Mouse (Mus musculus) cerebellum, postnatal 4 days (tissue): ENCODE results near the gene Med11.
A peak's percentile ranks its signal among the peaks of the same experiment; 100 is the strongest.
"Not testable (repeated sequence)": the region's sequence is repeated elsewhere in the genome, so short reads cannot be mapped to it uniquely, and the experiment has no call there.

Source experiments
- DNase-seq, 2 experiments: peaks; one replicate each; pipeline ENCODE4 v3.0.0; 2022; ENCODE audit warnings: low spot score in 2 of 2, mixed read lengths in 1 of 2

The Med11 gene

GRCm38 (mm10) chr11:70447373-70447772, 4.3 kb upstream of the Med11 start:
- DNase-seq: no peak

GRCm38 (mm10) chr11:70450926-70451325, 793 bp upstream of the Med11 start:
- DNase-seq: no peak

- no peak for DNase-seq
These were observed 1.7 kb downstream of the Med11 start for GRCm38 (mm10) chr11:70453261-70454044.

GRCm38 (mm10) chr11:70458688-70459600, 7.2 kb downstream of the Med11 start, which contains the start of gene Zmynd15:
Zmynd15 (plus strand) TSS chr11:70459433.
- no peak for DNase-seq

GRCm38 (mm10) chr11:70459601-70460101, 7.9 kb downstream of the Med11 start, which contains the start of gene Cxcl16:
Cxcl16 (minus strand) TSS chr11:70459984.
- no peak for DNase-seq

GRCm38 (mm10) chr11:70463970-70464369, 12.3 kb downstream of the Med11 start:
- no peak for DNase-seq

GRCm38 (mm10) chr11:70465211-70465610, 13.5 kb downstream of the Med11 start:
- no peak for DNase-seq

GRCm38 (mm10) chr11:70465824-70466223, 14.1 kb downstream of the Med11 start:
- DNase-seq: peak in 1 of 2 experiments; percentile 20

- DNase-seq: no peak
These were observed 16.3 kb downstream of the Med11 start for GRCm38 (mm10) chr11:70467902-70468619.

GRCm38 (mm10) chr11:70469764-70470163, 18.0 kb downstream of the Med11 start:
- no peak for DNase-seq

GRCm38 (mm10) chr11:70472716-70473115, 21.0 kb downstream of the Med11 start:
- DNase-seq: no peak

- not testable (repeated sequence) for DNase-seq
These were observed 21.6 kb downstream of the Med11 start for GRCm38 (mm10) chr11:70473291-70473690.

GRCm38 (mm10) chr11:70474872-70475534, 23.3 kb downstream of the Med11 start:
- DNase-seq: no peak

- DNase-seq: no peak
These were observed 33.8 kb downstream of the Med11 start for GRCm38 (mm10) chr11:70485498-70485897.

GRCm38 (mm10) chr11:70487816-70488215, 36.1 kb downstream of the Med11 start:
- DNase-seq: no peak

- DNase-seq: no peak
These were observed 37.4 kb downstream of the Med11 start for GRCm38 (mm10) chr11:70489138-70489537.

- no peak for DNase-seq
These were observed 38.0 kb downstream of the Med11 start for GRCm38 (mm10) chr11:70489684-70490083.

GRCm38 (mm10) chr11:70499566-70500475, 48.1 kb downstream of the Med11 start:
- no peak for DNase-seq

GRCm38 (mm10) chr11:70500476-70500812, 48.7 kb downstream of the Med11 start:
- DNase-seq: no peak

GRCm38 (mm10) chr11:70502018-70502417, 50.3 kb downstream of the Med11 start:
- no peak for DNase-seq
